Mouse (Mus musculus) embryo, embryonic 9.5 days (tissue): Measurements from ENCODE around the gene Dguok.

Experiments
- DNase-seq: peaks from one replicate; pipeline ENCODE4 v3.0.0-alpha.2; 2017; ENCODE audit errors: extremely low spot score

The Dguok gene

DNA sequence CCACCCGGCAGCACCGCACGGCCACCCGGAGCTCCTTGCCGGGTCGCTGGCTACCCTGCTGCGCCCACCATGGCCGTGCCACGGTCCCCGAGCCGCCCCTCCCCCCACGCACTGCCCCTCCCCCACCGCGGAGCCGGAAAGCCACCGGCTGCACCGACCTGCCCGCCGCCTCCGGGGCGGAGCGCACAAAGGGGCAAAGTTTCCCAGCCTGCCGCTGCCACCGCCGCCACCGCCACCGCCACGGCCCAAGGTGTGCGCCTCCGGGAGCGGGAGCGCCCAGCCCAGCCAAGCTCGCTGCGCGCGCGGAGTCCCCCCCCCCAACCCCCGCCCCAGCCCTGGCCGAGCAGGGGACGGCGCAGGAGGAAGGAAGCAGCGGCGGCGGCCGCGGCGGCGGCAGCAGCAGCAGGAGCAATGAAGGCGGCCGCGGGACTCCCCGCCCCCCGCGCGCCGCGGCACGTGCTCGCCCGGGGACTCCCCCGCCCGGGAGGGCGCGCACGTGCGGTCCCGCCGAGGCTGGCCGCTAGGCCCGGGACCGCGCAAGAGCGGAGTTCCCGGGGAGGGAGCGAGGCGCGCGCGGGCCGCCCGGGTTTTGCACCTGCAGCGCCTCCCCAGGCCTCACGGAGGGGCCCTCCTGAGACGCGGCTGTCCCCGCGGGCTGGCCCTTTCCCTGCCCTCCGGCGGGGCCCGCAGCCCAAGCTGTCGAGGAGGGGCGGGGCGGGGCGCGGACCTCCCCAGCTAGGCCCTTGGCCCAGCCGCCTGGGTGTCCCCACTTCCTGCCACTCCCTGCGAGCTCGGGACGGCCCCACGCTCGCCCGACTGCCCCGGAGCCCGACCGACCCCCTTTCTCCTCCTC, 50.4 kb downstream of the Dguok start:
- peak; percentile 85 for DNase-seq

DNA sequence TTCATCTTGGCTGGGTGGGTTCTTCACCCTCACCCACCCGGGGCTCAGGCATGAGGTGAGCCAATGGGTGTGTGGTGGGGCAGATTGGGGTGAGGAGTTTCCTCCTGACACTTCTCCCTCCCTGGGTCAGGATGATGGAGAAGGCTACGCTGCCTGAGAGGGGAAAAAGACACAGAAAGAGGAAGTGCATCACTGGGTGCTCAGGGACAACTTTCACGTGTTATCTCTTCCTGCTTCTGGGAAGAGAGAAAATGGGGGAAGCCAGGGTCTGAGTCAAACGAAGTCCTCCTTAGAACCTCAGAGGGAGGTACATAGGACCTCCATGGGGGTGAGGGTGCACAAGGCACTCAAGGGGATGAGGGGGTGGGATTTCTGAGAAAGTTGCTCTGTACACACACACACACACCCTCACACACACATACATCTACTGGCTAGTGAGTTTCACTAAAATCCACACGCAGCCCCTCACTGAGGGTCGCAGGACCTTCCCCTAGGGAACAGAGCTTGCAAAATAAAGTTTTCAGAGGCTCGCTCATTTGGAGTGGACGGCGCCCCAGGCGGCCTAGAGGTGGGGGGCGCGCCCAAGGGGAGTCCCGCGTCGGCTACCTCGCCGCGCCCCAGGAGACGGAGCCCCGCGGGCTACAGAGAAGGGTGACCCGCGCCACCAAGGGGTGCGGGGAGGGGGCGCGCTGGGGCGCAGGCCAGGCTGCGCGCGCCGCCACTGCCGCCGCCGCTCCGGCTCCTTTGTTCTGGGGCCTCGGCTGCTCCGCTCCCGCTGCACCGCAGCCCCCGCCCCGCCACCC, 51.2 kb downstream of the Dguok start:
- no peak for DNase-seq

DNA sequence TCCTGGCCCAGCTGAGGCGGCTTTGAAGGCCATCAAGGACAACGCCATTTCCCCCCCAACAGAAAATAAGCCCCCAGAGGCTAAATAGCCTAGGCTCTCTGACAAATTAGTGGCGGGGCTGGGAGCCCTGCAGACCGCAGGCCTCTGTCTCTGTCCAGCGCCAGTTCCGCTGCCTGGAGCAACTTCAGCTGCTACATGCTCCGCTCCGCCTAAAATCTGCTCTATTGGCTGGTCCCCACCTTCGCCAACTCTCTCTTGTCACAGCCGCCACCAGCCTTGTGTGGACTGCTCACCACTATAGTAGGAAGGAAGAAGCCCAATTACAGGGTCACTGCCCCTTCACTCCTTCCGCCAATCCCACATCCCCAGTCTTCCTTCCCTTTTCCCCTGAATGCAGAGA, 53.1 kb downstream of the Dguok start:
- no peak for DNase-seq

DNA sequence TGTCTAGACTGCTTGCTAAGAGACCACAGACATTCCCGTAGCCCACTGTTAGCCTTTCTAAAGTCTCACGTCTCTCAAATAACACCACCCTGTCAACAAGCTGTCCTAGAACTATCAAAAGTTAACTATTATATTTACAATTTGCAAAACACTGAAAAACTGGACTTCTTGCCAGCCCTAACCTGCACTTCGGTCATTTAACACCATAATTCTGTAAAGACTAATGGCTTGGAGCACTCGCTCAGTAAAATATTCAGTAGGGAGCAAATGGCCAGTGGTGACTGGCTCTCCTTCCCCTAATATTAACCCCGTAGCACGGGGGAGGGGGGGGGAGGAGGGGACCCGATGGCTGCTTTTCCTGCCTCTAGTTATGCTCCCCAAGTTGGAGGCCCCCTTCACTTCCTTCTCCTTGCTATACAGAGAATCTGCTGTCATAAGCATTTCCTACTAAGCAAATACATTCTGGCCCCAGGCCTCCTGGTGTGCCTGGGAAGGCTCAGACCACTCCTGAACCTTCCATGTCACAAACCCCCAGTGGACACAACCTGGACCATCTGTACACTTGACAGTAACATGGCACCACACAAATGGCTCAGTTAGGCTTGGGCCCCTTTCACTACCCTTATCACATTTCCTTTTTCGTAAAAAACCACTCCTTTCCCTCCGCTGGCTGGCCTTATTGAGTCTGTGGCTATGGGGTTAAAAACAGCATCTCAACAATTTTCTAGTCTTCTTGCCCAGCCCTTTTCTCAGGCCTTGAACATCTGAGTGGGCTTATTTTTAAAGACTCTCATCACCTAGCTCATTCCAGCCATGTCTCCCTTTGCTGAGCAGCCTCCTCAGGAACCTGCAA, 56.1 kb downstream of the Dguok start:
- DNase-seq = no peak

DNA sequence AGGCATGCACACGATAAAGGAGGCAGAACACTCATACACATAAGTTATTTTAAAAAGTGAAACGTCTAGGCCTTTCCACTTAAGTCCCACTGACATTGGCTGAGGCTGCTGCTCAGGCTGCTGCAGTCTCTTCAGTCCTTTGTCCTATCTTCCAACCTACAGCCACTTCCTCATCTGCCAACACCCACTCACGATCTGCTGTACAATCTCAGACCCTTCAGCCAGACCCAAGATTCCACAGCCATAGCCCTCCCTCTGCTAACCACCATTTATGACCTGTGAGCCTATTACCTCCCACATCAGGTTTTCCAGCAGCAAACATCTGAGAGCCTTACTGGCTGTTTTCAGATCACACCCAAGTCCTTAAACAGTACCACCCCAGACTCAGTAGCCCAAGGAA, 57.3 kb downstream of the Dguok start:
- DNase-seq = no peak

DNA sequence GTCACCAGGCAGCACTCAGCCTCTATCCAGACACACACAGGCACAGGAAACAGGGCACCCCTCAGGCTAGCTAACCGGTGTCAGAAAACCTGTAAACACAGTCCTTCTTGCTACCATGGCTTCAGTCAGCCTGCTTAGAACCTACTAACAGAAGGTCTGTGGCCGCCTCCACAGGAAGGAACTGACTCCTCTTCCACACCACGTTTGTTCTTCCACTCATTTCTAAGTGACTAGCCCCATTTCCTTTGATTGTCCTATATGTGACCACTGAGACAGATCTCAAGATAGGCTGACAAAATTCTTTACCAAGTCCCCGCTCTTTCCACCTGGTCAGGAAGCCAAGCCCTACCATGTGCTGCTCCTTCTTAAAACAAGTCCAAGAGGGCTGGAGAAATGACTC, 57.9 kb downstream of the Dguok start:
- no peak for DNase-seq

DNA sequence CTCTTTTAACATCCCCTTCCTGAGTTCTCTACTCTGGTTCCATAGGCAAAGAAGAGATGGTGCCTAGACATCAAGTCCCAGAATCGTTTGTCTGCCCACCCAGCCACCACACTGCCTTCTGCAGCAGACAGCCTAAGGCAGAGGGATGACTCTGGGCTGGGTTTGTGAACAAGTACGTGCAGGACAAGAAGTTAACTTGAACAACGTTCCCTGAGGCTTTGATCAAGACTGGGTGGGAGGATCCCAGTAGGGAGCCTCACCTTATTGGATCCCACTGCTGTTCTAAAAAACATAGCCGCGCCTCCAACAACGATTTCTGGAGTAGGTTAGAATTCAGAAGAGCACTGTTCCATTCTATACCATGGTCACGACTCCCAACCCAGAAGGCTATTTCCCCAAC, 59.7 kb downstream of the Dguok start:
- DNase-seq = no peak

DNA sequence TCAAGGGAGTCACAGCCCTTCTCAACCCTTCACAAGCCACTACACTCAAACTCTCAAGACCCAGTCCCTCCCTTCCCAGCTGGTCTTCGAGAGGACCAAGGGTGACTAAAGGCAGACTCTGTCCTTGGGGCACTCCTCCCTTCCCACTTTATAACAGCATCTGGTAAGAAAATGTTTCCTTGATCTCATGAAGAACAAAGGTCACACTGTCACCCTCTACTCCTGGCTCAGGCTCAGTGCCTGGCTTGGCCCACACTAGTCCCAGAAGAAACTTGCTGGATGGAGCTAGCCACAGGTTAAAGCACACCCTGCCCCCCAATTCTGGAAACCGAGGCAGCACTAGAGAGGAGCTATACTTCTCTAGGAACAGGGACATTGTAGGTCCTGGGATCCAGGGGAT, 61.0 kb downstream of the Dguok start:
- DNase-seq = no peak

DNA sequence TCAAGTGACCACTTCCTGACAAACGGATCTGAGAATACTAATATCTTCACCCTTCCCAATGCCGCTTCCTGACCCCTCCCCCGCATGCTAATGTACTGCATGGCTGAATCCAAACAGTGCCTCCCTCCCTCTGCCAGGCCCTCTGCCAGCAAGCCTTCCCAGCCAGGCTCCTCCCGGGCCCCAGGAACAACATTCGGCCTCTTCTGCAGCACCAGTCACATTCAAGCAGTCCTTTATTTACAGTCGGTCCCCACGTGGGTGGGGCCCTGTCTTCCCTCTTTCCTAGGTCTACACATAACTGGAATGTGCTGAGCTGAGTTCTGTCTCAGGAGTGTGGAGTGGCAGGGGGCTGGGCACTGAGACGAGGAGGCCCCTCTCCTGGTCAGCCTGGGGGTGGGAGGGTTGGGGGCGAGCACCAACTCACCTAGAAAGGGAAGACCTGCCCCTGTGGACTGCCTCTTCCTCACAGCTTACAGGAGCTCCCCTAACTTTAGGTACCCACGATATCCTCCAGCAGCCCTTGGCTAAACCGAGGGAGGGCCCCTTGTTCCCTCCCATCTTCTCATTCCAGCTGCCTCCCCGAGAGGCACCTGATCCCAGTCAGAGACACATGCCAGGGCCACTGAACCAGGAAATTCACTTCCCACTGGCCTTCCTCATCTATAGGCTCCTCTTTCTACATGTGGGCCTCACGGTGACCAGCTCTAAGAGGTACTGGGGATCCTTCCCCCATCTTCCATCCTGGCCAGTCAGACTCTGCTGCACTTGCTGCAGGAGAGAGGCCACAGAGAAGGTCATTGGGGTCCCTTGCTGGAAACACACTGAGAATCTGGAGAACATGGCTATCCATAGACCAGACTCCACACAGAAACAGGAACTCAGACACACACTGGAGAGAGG, 63.1 kb downstream of the Dguok start:
- DNase-seq = no peak

DNA sequence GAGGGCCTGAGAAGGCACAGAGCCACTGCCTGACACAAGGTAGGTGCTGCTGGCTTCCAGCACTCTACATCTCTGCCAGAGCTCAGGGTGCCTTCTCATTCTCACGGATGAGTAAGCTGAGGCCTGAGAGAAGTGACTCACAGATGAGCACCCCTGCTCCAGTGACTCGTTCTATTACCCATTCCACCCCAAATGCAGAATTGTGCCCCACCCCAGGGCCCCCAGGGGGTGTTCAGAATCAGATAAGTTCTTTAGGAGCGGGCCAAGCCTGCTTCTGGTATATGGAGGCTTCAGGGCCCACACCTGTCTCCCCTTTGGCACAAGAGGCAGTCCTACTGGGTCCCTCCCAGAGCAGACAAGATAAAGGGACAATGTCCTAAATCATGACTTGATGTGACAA, 64.1 kb downstream of the Dguok start:
- no peak for DNase-seq

DNA sequence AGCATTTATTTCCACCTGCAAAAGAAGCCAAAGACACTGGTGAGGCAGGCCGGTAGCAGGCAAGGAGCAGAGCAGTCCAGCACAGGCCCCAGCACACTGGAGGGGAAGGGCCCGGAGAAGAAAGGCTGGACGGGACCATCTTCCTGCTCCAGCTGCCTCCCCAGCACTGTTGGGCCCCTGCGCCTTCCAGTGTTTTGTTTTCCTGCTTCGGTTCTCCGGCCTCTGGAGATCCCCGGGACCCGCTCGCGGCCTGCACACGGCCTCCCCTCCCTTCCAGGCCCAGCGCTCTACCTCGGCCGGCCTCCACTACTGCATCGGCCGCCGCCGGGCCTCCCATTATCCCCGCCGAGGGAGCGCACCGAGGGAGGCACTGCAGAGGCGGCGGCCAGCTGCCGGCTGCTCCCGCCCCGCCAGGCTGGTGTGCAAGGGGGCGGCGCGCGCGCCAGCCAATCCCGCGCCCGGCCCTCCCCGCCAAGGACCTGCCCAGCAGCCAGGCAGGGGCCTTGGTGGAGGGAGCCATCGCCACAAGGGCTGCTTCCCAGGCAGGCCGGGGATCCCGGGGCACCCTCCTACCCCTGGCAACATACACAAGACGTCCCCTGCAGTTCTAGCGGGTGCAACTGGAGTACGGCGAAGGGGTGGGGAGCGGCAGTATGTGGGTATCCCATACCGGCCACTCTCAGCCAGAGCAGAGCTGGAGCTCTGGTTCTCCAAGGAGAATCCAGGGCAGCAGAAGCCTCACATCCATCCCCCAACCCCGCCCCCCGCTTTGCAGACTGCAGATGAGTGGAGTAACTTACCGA, 65.3 kb downstream of the Dguok start:
- DNase-seq = peak; percentile 89

DNA sequence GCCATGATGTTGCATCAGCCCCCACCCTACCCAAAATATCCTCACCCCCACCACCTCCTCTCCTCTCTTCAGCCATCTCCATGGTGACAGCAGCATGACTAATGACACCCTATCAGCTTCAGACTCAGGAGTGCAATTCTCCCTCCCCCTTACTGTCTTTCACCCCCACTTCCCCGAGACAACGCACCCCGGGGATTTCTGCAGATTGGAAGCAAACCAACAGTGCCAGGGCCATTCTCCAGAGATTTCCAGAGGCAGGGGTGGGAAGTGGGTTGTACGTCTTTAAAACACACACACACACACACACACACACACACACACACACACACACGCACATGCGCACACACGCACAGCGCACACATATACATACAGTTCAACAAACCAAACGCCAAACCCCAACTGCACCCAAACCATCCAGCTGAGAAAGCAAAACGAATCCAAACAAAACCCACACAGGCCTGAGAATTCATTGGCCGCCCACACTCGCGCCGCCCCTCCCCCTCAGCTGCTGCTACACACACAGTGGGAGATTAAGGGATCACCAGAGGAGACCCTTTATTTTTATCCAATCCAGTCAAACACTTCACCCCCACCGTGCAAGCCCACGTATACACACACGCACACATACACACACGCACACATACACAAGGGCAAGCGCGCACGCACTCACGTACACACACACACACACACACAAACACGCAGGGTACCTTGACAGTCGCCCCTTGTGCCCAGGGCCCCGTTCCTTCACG, 66.1 kb downstream of the Dguok start:
- DNase-seq = peak; percentile 71

DNA sequence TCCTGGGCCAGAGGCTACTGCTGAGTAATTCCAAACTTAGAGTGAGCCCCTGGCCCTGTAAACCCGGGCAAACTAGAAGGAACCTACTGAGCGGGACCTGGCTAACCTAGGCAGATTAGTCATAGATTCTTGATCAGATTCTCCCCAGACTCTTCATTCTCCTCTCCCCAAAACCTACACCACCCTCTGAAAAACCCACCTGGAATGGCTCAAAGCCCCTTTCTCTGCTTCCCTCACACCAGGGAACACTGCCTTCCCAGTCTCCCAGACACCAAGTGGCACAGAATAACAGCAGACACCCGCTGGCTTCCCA, 66.6 kb downstream of the Dguok start:
- no peak for DNase-seq

DNA sequence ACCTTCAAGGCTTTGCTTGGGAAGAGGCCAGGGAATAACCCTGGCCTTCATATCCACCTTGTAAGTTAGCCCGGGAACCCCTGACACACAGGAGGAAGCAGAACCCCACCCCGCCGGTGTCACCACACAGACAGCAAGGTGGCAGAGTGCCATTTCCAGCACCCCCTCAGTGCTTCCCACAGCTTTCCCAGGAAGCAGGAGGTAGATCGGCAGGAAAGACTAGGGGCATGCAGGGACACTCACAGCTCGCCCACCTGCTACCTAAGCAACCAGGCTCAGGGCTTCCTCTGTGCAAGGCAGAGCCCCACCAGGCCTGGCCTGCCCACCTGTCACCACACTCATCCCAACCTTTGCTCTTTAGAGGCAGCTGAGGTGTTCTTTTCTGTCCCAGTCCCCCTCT, 67.0 kb downstream of the Dguok start:
- DNase-seq = no peak

DNA sequence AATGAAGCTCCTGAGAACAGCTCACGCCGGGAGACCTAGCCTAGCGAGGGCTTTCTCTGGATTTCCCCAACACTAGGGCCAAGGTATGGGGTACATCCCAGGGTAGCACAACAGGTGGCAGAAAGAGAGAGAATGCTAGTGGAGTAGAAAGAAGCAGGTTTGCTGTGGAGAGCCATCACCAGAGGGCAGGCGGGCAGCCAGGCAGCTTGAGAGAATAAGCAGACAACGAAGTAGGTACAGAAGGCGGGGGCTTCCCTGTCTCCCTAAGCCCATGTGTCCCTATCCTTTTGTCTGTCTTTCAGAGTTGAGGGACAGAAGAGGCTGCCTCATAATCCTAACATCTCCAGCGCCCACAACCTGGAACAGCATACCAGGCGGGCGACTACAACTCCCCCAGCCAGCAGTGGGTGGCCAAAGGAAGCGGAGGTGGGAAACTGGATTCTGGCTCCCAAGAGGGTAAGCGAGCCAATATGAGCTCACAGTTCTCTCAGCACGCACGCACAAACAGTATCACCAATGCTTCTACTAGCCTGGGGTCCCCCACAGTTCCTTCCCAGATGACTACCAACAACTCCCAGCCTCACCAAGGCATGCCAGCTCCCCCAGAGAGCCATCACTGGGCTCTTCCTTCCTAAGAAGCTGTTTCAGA, 67.5 kb downstream of the Dguok start:
- no peak for DNase-seq

DNA sequence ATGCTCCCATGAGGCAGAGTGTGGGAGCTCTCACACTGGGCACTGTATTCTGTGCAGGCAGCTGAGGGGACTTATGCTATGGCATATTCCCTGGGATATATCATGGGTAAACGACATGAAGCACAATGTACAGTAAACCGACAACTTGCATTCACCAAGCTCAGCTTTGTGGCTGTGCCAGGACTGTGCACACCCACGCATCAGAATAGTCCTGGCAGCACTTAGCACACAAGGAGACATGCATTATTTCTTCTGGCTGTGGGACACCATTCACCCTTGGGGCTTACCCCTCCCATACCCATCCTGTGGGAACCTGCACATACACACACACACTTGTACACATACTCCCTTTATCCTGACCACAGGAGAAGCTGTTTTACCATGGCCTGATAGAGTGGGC, 68.2 kb downstream of the Dguok start:
- DNase-seq = no peak

DNA sequence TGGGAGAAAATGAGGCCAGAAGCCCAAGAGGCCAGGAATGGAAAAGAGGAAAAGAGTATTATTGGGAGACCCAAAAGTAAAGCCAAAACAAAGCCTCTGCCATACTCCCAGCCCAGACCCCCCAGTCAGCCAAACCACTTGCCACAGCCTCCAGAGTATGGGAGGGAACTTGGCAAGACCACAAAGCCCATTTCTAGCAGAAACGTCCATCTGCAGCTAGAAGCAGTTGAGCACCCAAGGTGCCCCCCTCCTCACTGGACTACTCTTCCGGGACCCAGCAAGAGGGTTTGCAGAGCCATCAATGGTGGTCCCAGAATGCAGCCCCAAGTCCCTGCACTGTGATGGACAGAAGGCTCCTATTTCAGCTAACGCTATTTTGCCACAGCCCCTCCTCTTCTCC, 69.0 kb downstream of the Dguok start:
- DNase-seq = no peak

DNA sequence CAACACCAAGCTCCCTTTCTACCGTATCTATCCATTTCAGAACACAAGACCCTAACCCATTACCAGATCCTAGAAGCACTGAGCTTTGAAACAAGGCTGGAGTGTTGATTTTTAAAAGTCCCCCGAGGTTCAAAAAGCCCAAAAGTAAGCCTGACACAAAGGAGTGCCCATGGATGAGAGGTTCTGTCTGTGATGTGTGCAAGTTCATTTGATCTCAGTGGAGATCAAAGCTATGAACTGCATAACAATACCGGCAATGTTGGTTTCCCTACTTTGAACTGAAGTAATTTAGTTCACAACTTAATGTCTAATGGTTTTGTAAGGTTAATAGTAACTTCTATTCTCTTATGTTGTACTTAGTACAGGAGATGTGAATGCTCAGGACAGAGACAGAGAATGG, 69.5 kb downstream of the Dguok start:
- DNase-seq = no peak

DNA sequence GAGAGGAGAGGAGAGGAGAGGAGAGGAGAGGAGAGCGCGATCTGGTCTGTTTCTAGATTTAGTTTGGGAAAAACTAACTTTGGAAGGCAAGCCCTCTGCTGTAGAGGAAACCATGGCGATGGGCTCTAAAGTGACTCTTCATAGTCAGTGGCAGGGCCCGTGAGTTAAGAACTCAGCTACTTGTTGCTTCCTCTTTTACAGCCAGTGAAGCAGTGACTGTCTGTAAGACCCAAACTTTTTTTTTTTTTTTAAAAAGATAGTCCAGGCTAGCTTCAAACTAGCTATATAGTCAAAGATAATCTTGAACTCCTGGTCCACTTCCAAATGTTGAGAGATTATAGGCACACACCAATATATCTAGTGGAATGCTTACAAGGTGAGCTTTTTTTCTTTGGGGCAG, 70.2 kb downstream of the Dguok start:
- DNase-seq = no peak
